Mouse (Mus musculus) lung, adult 2 months (tissue): ENCODE results near the gene Wdr64. TPM values are rescaled to one million over a fixed set of nuclear protein-coding genes. Genes with fewer than 3 reads are reported as not detected.

Source experiments
- DNase-seq: peaks from one replicate; pipeline ENCODE4 v3.0.0; 2022
- H3K4me1 ChIP-seq: fragments of 200-500 bp; 2 replicates; pipeline ENCODE4 v1.6.1; 2011; ENCODE audit warnings: low read length; ENCODE audit not compliant: control insufficient read depth, insufficient read depth
- H3K4me3 ChIP-seq: fragments of 200-500 bp; replicated peaks from 2 replicates; pipeline ENCODE3; 2011; ENCODE audit warnings: low read depth, mild to moderate bottlenecking, control low read depth, low read length; ENCODE audit errors: extremely low read depth
- CTCF ChIP-seq: fragments of 200-500 bp; IDR thresholded peaks from 2 replicates; pipeline ENCODE4 v1.5.1; 2011; ENCODE audit warnings: mild to moderate bottlenecking, low read length, control low read depth; ENCODE audit not compliant: insufficient read depth
- POLR2A ChIP-seq: fragments of 200-500 bp; IDR thresholded peaks from 2 replicates; pipeline ENCODE4 v1.6.1; 2011; ENCODE audit warnings: low read depth, mild to moderate bottlenecking, control low read depth, low read length, borderline replicate concordance; ENCODE audit errors: extremely low read depth
- WGBS: fragments of 180-500 bp; shearing (Covaris S2); methylation state at CpG from one replicate; pipeline ENCODE4 v1.1.7; 2018; 5-methylcytosine and 5-hydroxymethylcytosine counted together
- polyA plus RNA-seq: library from polyadenylated mRNA; depleted of rRNA; stranded (reverse); fragments of >200 nt; gene quantifications from 2 replicates; pipeline ENCODE4 v1.2.3, GENCODE M21; 2012

Wdr64 gene
- polyA plus RNA-seq, 1 experiment: not detected

GRCm38 (mm10) chr1:175677459-175677858, 20.9 kb upstream of the Wdr64 start:
- Histone ChIP-seq H3K4me3 (no peak overlapping the region), H3K4me1 (no peaks in the 10 kb centered on the region)
- 77% methylated on average over 6 of the region's 6 CpGs for WGBS
- TF ChIP-seq CTCF (no peak), POLR2A (no peak)
- no peak for DNase-seq

- no peak overlapping the region for H3K4me3 ChIP-seq
- no peak for TF ChIP-seq CTCF
- TF ChIP-seq POLR2A: no peak
- WGBS: 77% methylated on average over 6 of the region's 6 CpGs
- H3K4me1 ChIP-seq: no peaks in the 10 kb centered on the region
- DNase-seq: no peak
Observed at GRCm38 (mm10) chr1:175680995-175681394, 17.4 kb upstream of the Wdr64 start.

GRCm38 (mm10) chr1:175691686-175692245, 6.6 kb upstream of the Wdr64 start:
- 2% methylated on average over 22 of the region's 22 CpGs for WGBS
- Histone ChIP-seq H3K4me3 (peak overlapping the region; percentile 72), H3K4me1 (peaks cover 2% of the 10 kb centered on the region; the same call in 1 of the 2 replicates)
- no peak for TF ChIP-seq CTCF
- TF ChIP-seq POLR2A: no peak
- no peak for DNase-seq

GRCm38 (mm10) chr1:175692246-175692996, 6.0 kb upstream of the Wdr64 start, which contains the start of the genes Opn3 and Chml:
TSS of gene Opn3 (minus strand) at chr1:175692776.
TSS of gene Chml (minus strand) at chr1:175692901.
- TF ChIP-seq CTCF: no peak
- peak; percentile 85 for TF ChIP-seq POLR2A
- WGBS: under 1% methylated on average over 71 of the region's 73 CpGs
- peaks cover 2% of the 10 kb centered on the region; the same call in 1 of the 2 replicates for H3K4me1 ChIP-seq
- H3K4me3 ChIP-seq: peak within 1 kb of the TSS; percentile 72
- peak; percentile 98 for DNase-seq

- DNase-seq: no peak
- H3K4me3 ChIP-seq: peak overlapping the region; percentile 57
- TF ChIP-seq POLR2A (no peak), CTCF (no peak)
- peaks cover 2% of the 10 kb centered on the region; the same call in 1 of the 2 replicates for H3K4me1 ChIP-seq
- WGBS: under 1% methylated on average over 17 of the region's 17 CpGs
Observed at GRCm38 (mm10) chr1:175692997-175693361, 5.4 kb upstream of the Wdr64 start.

- no peak overlapping the region for H3K4me3 ChIP-seq
- peak; percentile 8 for DNase-seq
- TF ChIP-seq CTCF (no peak), POLR2A (no peak)
- WGBS: 28% methylated on average over 12 of the region's 12 CpGs
- peaks cover 2% of the 10 kb centered on the region; the same call in 1 of the 2 replicates for H3K4me1 ChIP-seq
Observed at GRCm38 (mm10) chr1:175693429-175693960, 4.9 kb upstream of the Wdr64 start.

GRCm38 (mm10) chr1:175699375-175699774, 982 bp downstream of the Wdr64 start:
- WGBS: 39% methylated on average over 3 of the region's 3 CpGs
- no peak overlapping the region for H3K4me3 ChIP-seq
- TF ChIP-seq POLR2A (no peak), CTCF (no peak)
- H3K4me1 ChIP-seq: no peaks in the 10 kb centered on the region
- DNase-seq: no peak

GRCm38 (mm10) chr1:175699796-175700195, 1.4 kb downstream of the Wdr64 start:
- Histone ChIP-seq H3K4me3 (no peak overlapping the region), H3K4me1 (no peaks in the 10 kb centered on the region)
- DNase-seq: no peak
- 19% methylated on average over 4 of the region's 4 CpGs for WGBS
- TF ChIP-seq POLR2A (no peak), CTCF (no peak)

GRCm38 (mm10) chr1:175701145-175701544, 2.8 kb downstream of the Wdr64 start:
- Histone ChIP-seq H3K4me3 (no peak overlapping the region), H3K4me1 (no peaks in the 10 kb centered on the region)
- no peak for TF ChIP-seq CTCF
- TF ChIP-seq POLR2A: no peak
- no peak for DNase-seq
- 65% methylated on average over 4 of the region's 4 CpGs for WGBS
